Mouse (Mus musculus): ENCODE measurements at regions not wholly inside any gene's neighbourhood (a gene's known extent, or its start where the extent isn't known, plus 50 kb on each side); places are given as distances from the start of the nearest gene placed in this dataset.

- Histone ChIP-seq H3K4me2 (ENCODE audit: low read depth, low read length) (no peak overlapping the region), H3K9me3 (ENCODE audit: control insufficient read depth, low read length) (no peaks in the 10 kb centered on the region), H3K27ac (ENCODE audit: low read length) (no peak overlapping the region), H3K4me1 (ENCODE audit: control insufficient read depth, insufficient read depth, low read length) (no peaks in the 10 kb centered on the region), H3K36me3 (ENCODE audit: control insufficient read depth, insufficient read depth, low read length) (no peaks in the 10 kb centered on the region), H3K4me3 (ENCODE audit: low read length) (no peak overlapping the region), H3K27me3 (replicated peaks; ENCODE audit: control insufficient read depth, insufficient read depth, low read length) (no peaks in the 10 kb centered on the region), H3K9ac (ENCODE audit: low read depth, low read length) (no peak overlapping the region)
- 58% methylated on average over 6 of the region's 6 CpGs for WGBS
- ATAC-seq = no peak
Observed at GRCm38 (mm10) chr9:30580500-30580899, 153.6 kb downstream of the Snx19 start.

GRCm38 (mm10) chr9:30578213-30578612, 151.3 kb downstream of the Snx19 start:
- Histone ChIP-seq H3K9me3 (ENCODE audit: control insufficient read depth, low read length) (no peaks in the 10 kb centered on the region), H3K27ac (ENCODE audit: low read length) (no peak overlapping the region), H3K36me3 (ENCODE audit: control insufficient read depth, insufficient read depth, low read length) (no peaks in the 10 kb centered on the region), H3K27me3 (replicated peaks; ENCODE audit: control insufficient read depth, insufficient read depth, low read length) (no peaks in the 10 kb centered on the region), H3K4me1 (ENCODE audit: control insufficient read depth, insufficient read depth, low read length) (no peaks in the 10 kb centered on the region), H3K9ac (ENCODE audit: low read depth, low read length) (no peak overlapping the region), H3K4me2 (ENCODE audit: low read depth, low read length) (no peak overlapping the region), H3K4me3 (ENCODE audit: low read length) (no peak overlapping the region)
- ATAC-seq = no peak
- 79% methylated on average over 3 of the region's 3 CpGs for WGBS

- Histone ChIP-seq H3K36me3 (ENCODE audit: control insufficient read depth, insufficient read depth, low read length) (no peaks in the 10 kb centered on the region), H3K4me1 (ENCODE audit: control insufficient read depth, insufficient read depth, low read length) (no peaks in the 10 kb centered on the region), H3K27ac (ENCODE audit: low read length) (no peak overlapping the region), H3K4me3 (ENCODE audit: low read length) (no peak overlapping the region), H3K9ac (ENCODE audit: low read depth, low read length) (no peak overlapping the region), H3K27me3 (replicated peaks; ENCODE audit: control insufficient read depth, insufficient read depth, low read length) (no peaks in the 10 kb centered on the region), H3K9me3 (ENCODE audit: control insufficient read depth, low read length) (no peaks in the 10 kb centered on the region), H3K4me2 (ENCODE audit: low read depth, low read length) (no peak overlapping the region)
- WGBS = 68% methylated on average over 4 of the region's 4 CpGs
- ATAC-seq = no peak
Observed at GRCm38 (mm10) chr9:30577243-30577642, 150.3 kb downstream of the Snx19 start.

- Histone ChIP-seq H3K4me3 (ENCODE audit: low read length) (no peak overlapping the region), H3K4me1 (ENCODE audit: control insufficient read depth, insufficient read depth, low read length) (no peaks in the 10 kb centered on the region), H3K36me3 (ENCODE audit: control insufficient read depth, insufficient read depth, low read length) (no peaks in the 10 kb centered on the region), H3K9me3 (ENCODE audit: control insufficient read depth, low read length) (no peaks in the 10 kb centered on the region), H3K4me2 (ENCODE audit: low read depth, low read length) (no peak overlapping the region), H3K27me3 (replicated peaks; ENCODE audit: control insufficient read depth, insufficient read depth, low read length) (no peaks in the 10 kb centered on the region), H3K9ac (ENCODE audit: low read depth, low read length) (no peak overlapping the region), H3K27ac (ENCODE audit: low read length) (no peak overlapping the region)
- ATAC-seq = no peak
- 69% methylated on average over 3 of the region's 3 CpGs for WGBS
Observed at GRCm38 (mm10) chr9:30575531-30575930, 148.6 kb downstream of the Snx19 start.

- no peak overlapping the region for H3K4me3 ChIP-seq (ENCODE audit: low read length)
- no peak overlapping the region for H3K27ac ChIP-seq (ENCODE audit: low read length)
- H3K9me3 ChIP-seq (ENCODE audit: control insufficient read depth, low read length) = no peaks in the 10 kb centered on the region
- H3K4me1 ChIP-seq (ENCODE audit: control insufficient read depth, insufficient read depth, low read length) = no peaks in the 10 kb centered on the region
- no peak for ATAC-seq
- WGBS = 40% methylated on average over 1 of the region's 1 CpGs
- no peak overlapping the region for H3K9ac ChIP-seq (ENCODE audit: low read depth, low read length)
- no peak overlapping the region for H3K4me2 ChIP-seq (ENCODE audit: low read depth, low read length)
- H3K27me3 ChIP-seq (replicated peaks; ENCODE audit: control insufficient read depth, insufficient read depth, low read length) = no peaks in the 10 kb centered on the region
- no peaks in the 10 kb centered on the region for H3K36me3 ChIP-seq (ENCODE audit: control insufficient read depth, insufficient read depth, low read length)
Observed at GRCm38 (mm10) chr9:30573294-30573693, 146.4 kb downstream of the Snx19 start.

- Histone ChIP-seq H3K36me3 (ENCODE audit: control insufficient read depth, insufficient read depth, low read length) (no peaks in the 10 kb centered on the region), H3K9ac (ENCODE audit: low read depth, low read length) (no peak overlapping the region), H3K4me2 (ENCODE audit: low read depth, low read length) (no peak overlapping the region), H3K9me3 (ENCODE audit: control insufficient read depth, low read length) (no peaks in the 10 kb centered on the region), H3K4me3 (ENCODE audit: low read length) (no peak overlapping the region), H3K4me1 (ENCODE audit: control insufficient read depth, insufficient read depth, low read length) (no peaks in the 10 kb centered on the region), H3K27me3 (replicated peaks; ENCODE audit: control insufficient read depth, insufficient read depth, low read length) (no peaks in the 10 kb centered on the region), H3K27ac (ENCODE audit: low read length) (no peak overlapping the region)
- WGBS = 15% methylated on average over 2 of the region's 2 CpGs
- no peak for ATAC-seq
Observed at GRCm38 (mm10) chr9:30571014-30571413, 144.1 kb downstream of the Snx19 start.

- WGBS = 86% methylated on average over 3 of the region's 3 CpGs
- H3K36me3 ChIP-seq (ENCODE audit: control insufficient read depth, insufficient read depth, low read length) = no peaks in the 10 kb centered on the region
- H3K9me3 ChIP-seq (ENCODE audit: control insufficient read depth, low read length) = no peaks in the 10 kb centered on the region
- no peaks in the 10 kb centered on the region for H3K27me3 ChIP-seq (replicated peaks; ENCODE audit: control insufficient read depth, insufficient read depth, low read length)
- no peak for ATAC-seq
- no peak overlapping the region for H3K27ac ChIP-seq (ENCODE audit: low read length)
- H3K4me2 ChIP-seq (ENCODE audit: low read depth, low read length) = no peak overlapping the region
- no peak overlapping the region for H3K9ac ChIP-seq (ENCODE audit: low read depth, low read length)
- H3K4me3 ChIP-seq (ENCODE audit: low read length) = no peak overlapping the region
- no peaks in the 10 kb centered on the region for H3K4me1 ChIP-seq (ENCODE audit: control insufficient read depth, insufficient read depth, low read length)
Observed at GRCm38 (mm10) chr9:30564765-30565680, 138.1 kb downstream of the Snx19 start.

- Histone ChIP-seq H3K27ac (ENCODE audit: low read length) (no peak overlapping the region), H3K9me3 (ENCODE audit: control insufficient read depth, low read length) (no peaks in the 10 kb centered on the region), H3K27me3 (replicated peaks; ENCODE audit: control insufficient read depth, insufficient read depth, low read length) (no peaks in the 10 kb centered on the region), H3K4me1 (ENCODE audit: control insufficient read depth, insufficient read depth, low read length) (no peaks in the 10 kb centered on the region), H3K4me2 (ENCODE audit: low read depth, low read length) (no peak overlapping the region), H3K4me3 (ENCODE audit: low read length) (no peak overlapping the region), H3K36me3 (ENCODE audit: control insufficient read depth, insufficient read depth, low read length) (no peaks in the 10 kb centered on the region), H3K9ac (ENCODE audit: low read depth, low read length) (no peak overlapping the region)
- WGBS = 76% methylated on average over 5 of the region's 5 CpGs
- no peak for ATAC-seq
Observed at GRCm38 (mm10) chr9:30563399-30563798, 136.5 kb downstream of the Snx19 start.

GRCm38 (mm10) chr9:30554908-30555307, 128.0 kb downstream of the Snx19 start:
- Histone ChIP-seq H3K27ac (ENCODE audit: low read length) (no peak overlapping the region), H3K4me3 (ENCODE audit: low read length) (no peak overlapping the region), H3K27me3 (replicated peaks; ENCODE audit: control insufficient read depth, insufficient read depth, low read length) (no peaks in the 10 kb centered on the region), H3K4me2 (ENCODE audit: low read depth, low read length) (no peak overlapping the region), H3K9me3 (ENCODE audit: control insufficient read depth, low read length) (no peaks in the 10 kb centered on the region), H3K4me1 (ENCODE audit: control insufficient read depth, insufficient read depth, low read length) (no peaks in the 10 kb centered on the region), H3K9ac (ENCODE audit: low read depth, low read length) (no peak overlapping the region), H3K36me3 (ENCODE audit: control insufficient read depth, insufficient read depth, low read length) (no peaks in the 10 kb centered on the region)
- ATAC-seq = no peak
- WGBS = 74% methylated on average over 2 of the region's 2 CpGs

- ATAC-seq = no peak
- H3K27me3 ChIP-seq (replicated peaks; ENCODE audit: control insufficient read depth, insufficient read depth, low read length) = no peaks in the 10 kb centered on the region
- H3K4me2 ChIP-seq (ENCODE audit: low read depth, low read length) = no peak overlapping the region
- no peak overlapping the region for H3K4me3 ChIP-seq (ENCODE audit: low read length)
- no peaks in the 10 kb centered on the region for H3K4me1 ChIP-seq (ENCODE audit: control insufficient read depth, insufficient read depth, low read length)
- no peak overlapping the region for H3K27ac ChIP-seq (ENCODE audit: low read length)
- no peak overlapping the region for H3K9ac ChIP-seq (ENCODE audit: low read depth, low read length)
- 89% methylated on average over 8 of the region's 8 CpGs for WGBS
- no peaks in the 10 kb centered on the region for H3K9me3 ChIP-seq (ENCODE audit: control insufficient read depth, low read length)
- no peaks in the 10 kb centered on the region for H3K36me3 ChIP-seq (ENCODE audit: control insufficient read depth, insufficient read depth, low read length)
Observed at GRCm38 (mm10) chr9:30552721-30553120, 125.8 kb downstream of the Snx19 start.
